Mouse (Mus musculus) heart, embryonic 13.5 days (tissue): ENCODE data around the gene Sparc. TPM values are rescaled to one million over a fixed set of nuclear protein-coding genes. Genes with fewer than 3 reads are reported as not detected.
A peak's percentile ranks its signal among the peaks of the same experiment; 100 is the strongest.

Experiments used
- ATAC-seq: fragments of 200-750 bp; cut with Nextera tagmentation; 2 replicates; pipeline ENCODE4 v1.8.0; 2017; ENCODE audit warnings: moderate TSS enrichment; ENCODE audit not compliant: insufficient number of reproducible peaks, low FRiP score, low TSS enrichment; ENCODE audit errors: extremely low read depth
- H3K27ac ChIP-seq: fragments of 300-500 bp; sonication (generic); replicated peaks from 2 replicates; pipeline ENCODE4 v1.5.1; 2015; ENCODE audit warnings: moderate library complexity, mild to moderate bottlenecking, inconsistent platforms
- H3K27me3 ChIP-seq: fragments of 300-500 bp; sonication (generic); replicated peaks from 2 replicates; pipeline ENCODE4 v1.6.1; 2015; ENCODE audit warnings: mild to moderate bottlenecking, inconsistent platforms
- H3K36me3 ChIP-seq: fragments of 300-500 bp; sonication (generic); 2 replicates; pipeline ENCODE4 v1.6.1; 2015; ENCODE audit warnings: mild to moderate bottlenecking, inconsistent platforms
- H3K4me1 ChIP-seq: fragments of 300-500 bp; sonication (generic); 2 replicates; pipeline ENCODE4 v1.6.1; 2015; ENCODE audit warnings: inconsistent platforms
- H3K4me2 ChIP-seq: fragments of 300-500 bp; sonication (generic); 2 replicates; pipeline ENCODE4 v1.6.1; 2015; ENCODE audit warnings: inconsistent platforms, mild to moderate bottlenecking, moderate library complexity
- H3K4me3 ChIP-seq: fragments of 300-500 bp; sonication (generic); 2 replicates; pipeline ENCODE4 v1.5.1; 2015; ENCODE audit warnings: moderate library complexity, mild to moderate bottlenecking, inconsistent platforms
- H3K9ac ChIP-seq: fragments of 300-500 bp; sonication (generic); 2 replicates; pipeline ENCODE4 v1.6.1; 2015; ENCODE audit warnings: inconsistent platforms, mild to moderate bottlenecking, moderate library complexity
- H3K9me3 ChIP-seq: fragments of 300-500 bp; sonication (generic); 2 replicates; pipeline ENCODE4 v1.6.1; 2016; ENCODE audit warnings: inconsistent platforms
- WGBS: fragments of 180-500 bp; shearing (Covaris S2); methylation state at CpG from one replicate; pipeline ENCODE4 v1.1.7; 2015; ENCODE audit warnings: mixed read lengths; 5-methylcytosine and 5-hydroxymethylcytosine counted together
- polyA plus RNA-seq: library from polyadenylated mRNA; unstranded; fragments of >200 nt; fragmentation: Nextera tagmentation; extraction: Ambion mirVana; gene quantifications from 2 replicates; pipeline ENCODE4 v1.2.1, GENCODE M21; 2015

The Sparc gene
- 1,654 and 1,741 TPM in 2 replicates for polyA plus RNA-seq

DNA sequence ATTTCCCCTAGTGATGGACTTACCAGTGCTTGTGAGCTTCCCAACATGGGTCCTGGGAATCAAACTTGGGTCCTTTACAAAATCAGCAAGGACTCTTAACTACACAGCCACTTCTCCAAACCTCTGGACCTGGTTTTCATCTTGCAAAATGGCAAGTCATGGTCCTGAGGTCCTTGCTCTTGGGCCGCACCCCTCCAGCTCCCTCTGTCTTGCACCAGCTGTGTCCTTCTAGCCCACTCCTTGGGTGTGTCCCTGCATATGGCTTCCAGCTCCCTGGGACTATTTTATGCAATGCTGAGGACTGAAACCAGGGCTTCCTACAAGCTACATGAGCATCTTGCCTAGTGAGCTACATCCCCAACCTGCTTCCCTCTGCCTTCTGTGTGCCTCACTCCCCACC, at the start of gene Sparc:
Gene Sparc, minus strand, starts transcription at position 206 of the 400 bp plus-strand sequence.
- H3K4me1 ChIP-seq: peaks cover 56% of the 10 kb centered on the region
- no peaks in the 10 kb centered on the region for H3K36me3 ChIP-seq
- H3K9me3 ChIP-seq: no peaks in the 10 kb centered on the region
- H3K4me3 ChIP-seq: no peak within 1 kb of the TSS
- peak within 1 kb of the TSS; percentile 87 for H3K27ac ChIP-seq
- no peak for ATAC-seq
- WGBS: 82% methylated on average over 1 of the region's 1 CpGs
- no peaks in the 10 kb centered on the region for H3K27me3 ChIP-seq
- no peak within 1 kb of the TSS for H3K4me2 ChIP-seq
- H3K9ac ChIP-seq: peak within 1 kb of the TSS; percentile 37; the same call in 1 of the 2 replicates

- 86% methylated on average over 7 of the region's 7 CpGs for WGBS
- no peak overlapping the region for H3K27ac ChIP-seq
- ATAC-seq: no peak
Observed at GRCm38 (mm10) chr11:55471467-55471866, 48.5 kb upstream of the Sparc start.

GRCm38 (mm10) chr11:55470761-55471160, 47.8 kb upstream of the Sparc start:
- Histone ChIP-seq H3K27ac (no peak overlapping the region; the same call in 1 of the 2 replicates), H3K9me3 (no peaks in the 10 kb centered on the region), H3K4me2 (peak overlapping the region; percentile 91), H3K36me3 (peaks cover 40% of the 10 kb centered on the region), H3K4me1 (peaks cover 45% of the 10 kb centered on the region), H3K4me3 (peak overlapping the region; percentile 84), H3K9ac (peak overlapping the region; percentile 97), H3K27me3 (no peaks in the 10 kb centered on the region)
- ATAC-seq: no peak
- WGBS: 31% methylated on average over 8 of the region's 8 CpGs

More at GRCm38 (mm10) chr11:55471467-55471866, 48.5 kb upstream of the Sparc start:
- peaks cover 48% of the 10 kb centered on the region for H3K4me1 ChIP-seq
- H3K9ac ChIP-seq: peak overlapping the region; percentile 97
- H3K4me2 ChIP-seq: peak overlapping the region; percentile 91
- peak overlapping the region; percentile 84 for H3K4me3 ChIP-seq
- no peaks in the 10 kb centered on the region for H3K9me3 ChIP-seq
- no peaks in the 10 kb centered on the region for H3K27me3 ChIP-seq
- peaks cover 43% of the 10 kb centered on the region for H3K36me3 ChIP-seq

- H3K36me3 ChIP-seq: peaks cover 37% of the 10 kb centered on the region
- H3K9me3 ChIP-seq: no peaks in the 10 kb centered on the region
- ATAC-seq: no peak
- H3K4me1 ChIP-seq: peaks cover 43% of the 10 kb centered on the region
- peak overlapping the region; percentile 97 for H3K9ac ChIP-seq
- no peaks in the 10 kb centered on the region for H3K27me3 ChIP-seq
- peak overlapping the region; percentile 90 for H3K27ac ChIP-seq
- WGBS: under 1% methylated on average over 45 of the region's 46 CpGs
- peak overlapping the region; percentile 84 for H3K4me3 ChIP-seq
- H3K4me2 ChIP-seq: peak overlapping the region; percentile 91
Observed at GRCm38 (mm10) chr11:55469923-55470691, 47.1 kb upstream of the Sparc start.

- H3K4me1 ChIP-seq: peaks cover 39% of the 10 kb centered on the region
- under 1% methylated on average over 57 of the region's 57 CpGs for WGBS
- peak within 1 kb of the TSS; percentile 95 for H3K27ac ChIP-seq
- H3K27me3 ChIP-seq: no peaks in the 10 kb centered on the region
- H3K36me3 ChIP-seq: peaks cover 28% of the 10 kb centered on the region
- peak; percentile 94 for ATAC-seq
- peak within 1 kb of the TSS; percentile 91 for H3K4me2 ChIP-seq
- H3K9ac ChIP-seq: peak within 1 kb of the TSS; percentile 97
- peak within 1 kb of the TSS; percentile 84 for H3K4me3 ChIP-seq
- H3K9me3 ChIP-seq: no peaks in the 10 kb centered on the region
Observed at GRCm38 (mm10) chr11:55469048-55469843, 46.3 kb upstream of the Sparc start, which contains the start of gene G3bp1. G3bp1 (plus strand) TSS chr11:55469685.

- peaks cover 22% of the 10 kb centered on the region for H3K36me3 ChIP-seq
- WGBS: 2% methylated on average over 17 of the region's 17 CpGs
- ATAC-seq: no peak
- peaks cover 33% of the 10 kb centered on the region for H3K4me1 ChIP-seq
- H3K4me2 ChIP-seq: peak overlapping the region; percentile 91
- H3K27ac ChIP-seq: peak overlapping the region; percentile 95
- H3K27me3 ChIP-seq: no peaks in the 10 kb centered on the region
- H3K9me3 ChIP-seq: no peaks in the 10 kb centered on the region
- peak overlapping the region; percentile 58 for H3K4me3 ChIP-seq
- peak overlapping the region; percentile 87 for H3K9ac ChIP-seq
Observed at GRCm38 (mm10) chr11:55468611-55469047, 45.6 kb upstream of the Sparc start.

DNA sequence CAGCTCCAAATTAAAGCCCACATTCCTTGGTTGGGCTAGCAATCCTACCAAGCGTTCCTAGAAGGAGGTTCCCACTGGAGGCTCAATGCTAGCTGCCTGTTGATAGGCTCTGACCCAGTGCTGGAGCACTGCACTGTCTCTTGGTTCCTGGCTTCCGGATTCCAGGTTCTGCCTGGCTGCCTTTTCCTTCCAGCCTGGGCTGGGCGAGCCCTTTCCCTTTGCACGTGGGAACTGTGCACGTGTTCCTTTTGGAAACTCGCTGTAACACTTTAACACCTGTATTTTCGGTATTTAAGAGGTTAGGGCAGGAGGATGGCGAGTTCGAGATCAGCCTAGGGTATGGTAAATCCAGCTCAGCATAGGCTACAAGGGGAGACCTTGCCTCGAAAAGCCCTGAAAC, 45.0 kb upstream of the Sparc start:
- Histone ChIP-seq H3K4me3 (peak overlapping the region; percentile 58), H3K4me2 (peak overlapping the region; percentile 91), H3K4me1 (peaks cover 26% of the 10 kb centered on the region), H3K27ac (peak overlapping the region; percentile 95), H3K36me3 (peaks cover 17% of the 10 kb centered on the region), H3K9me3 (no peaks in the 10 kb centered on the region), H3K27me3 (no peaks in the 10 kb centered on the region), H3K9ac (peak overlapping the region; percentile 87)
- WGBS: 75% methylated on average over 10 of the region's 10 CpGs
- ATAC-seq: no peak

DNA sequence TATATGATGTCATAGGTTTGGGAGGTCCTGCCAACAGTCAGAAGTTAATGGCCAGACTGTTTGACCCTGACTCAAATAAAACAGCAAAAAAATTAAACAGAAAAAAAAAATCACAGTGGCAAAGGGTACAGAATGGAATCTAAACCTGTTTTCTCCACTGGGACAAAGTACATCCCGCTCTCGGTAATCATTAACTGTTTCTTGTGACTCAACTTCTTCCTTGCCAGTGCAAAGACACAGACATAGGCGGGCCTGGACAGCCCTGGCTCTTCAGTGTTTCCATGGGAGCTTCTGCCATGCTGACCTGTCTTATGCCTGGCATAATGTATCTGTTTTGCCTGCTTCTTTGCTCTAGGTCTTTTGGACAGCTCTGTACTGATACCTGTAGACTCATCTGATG, 42.2 kb upstream of the Sparc start:
- H3K36me3 ChIP-seq: no peaks in the 10 kb centered on the region
- no peak overlapping the region for H3K9ac ChIP-seq
- H3K27ac ChIP-seq: no peak overlapping the region
- no peak overlapping the region for H3K4me2 ChIP-seq
- 81% methylated on average over 3 of the region's 3 CpGs for WGBS
- no peaks in the 10 kb centered on the region for H3K9me3 ChIP-seq
- H3K4me1 ChIP-seq: peaks cover 20% of the 10 kb centered on the region
- no peaks in the 10 kb centered on the region for H3K27me3 ChIP-seq
- no peak overlapping the region for H3K4me3 ChIP-seq
- no peak for ATAC-seq

- H3K9ac ChIP-seq: no peak overlapping the region
- WGBS: 78% methylated on average over 10 of the region's 10 CpGs
- H3K27ac ChIP-seq: no peak overlapping the region
- H3K4me2 ChIP-seq: no peak overlapping the region
- H3K4me3 ChIP-seq: no peak overlapping the region
- H3K9me3 ChIP-seq: no peaks in the 10 kb centered on the region
- peaks cover 25% of the 10 kb centered on the region for H3K4me1 ChIP-seq
- no peak for ATAC-seq
- H3K27me3 ChIP-seq: no peaks in the 10 kb centered on the region
- no peaks in the 10 kb centered on the region for H3K36me3 ChIP-seq
Observed at GRCm38 (mm10) chr11:55464707-55465106, 41.7 kb upstream of the Sparc start.

- no peak for ATAC-seq
- H3K36me3 ChIP-seq: peaks cover 6% of the 10 kb centered on the region
- no peaks in the 10 kb centered on the region for H3K9me3 ChIP-seq
- no peak overlapping the region for H3K9ac ChIP-seq
- no peak overlapping the region for H3K4me3 ChIP-seq
- WGBS: 97% methylated on average over 9 of the region's 9 CpGs
- no peaks in the 10 kb centered on the region for H3K27me3 ChIP-seq
- peaks cover 32% of the 10 kb centered on the region for H3K4me1 ChIP-seq
- H3K4me2 ChIP-seq: no peak overlapping the region
- no peak overlapping the region for H3K27ac ChIP-seq
Observed at GRCm38 (mm10) chr11:55462149-55462548, 39.2 kb upstream of the Sparc start.

- no peaks in the 10 kb centered on the region for H3K27me3 ChIP-seq
- H3K4me1 ChIP-seq: peaks cover 32% of the 10 kb centered on the region
- under 1% methylated on average over 36 of the region's 36 CpGs for WGBS
- ATAC-seq: peak; percentile 97
- H3K36me3 ChIP-seq: peaks cover 8% of the 10 kb centered on the region
- H3K4me3 ChIP-seq: peak within 1 kb of the TSS; percentile 90
- H3K9ac ChIP-seq: peak within 1 kb of the TSS; percentile 90
- peak within 1 kb of the TSS; percentile 86 for H3K27ac ChIP-seq
- peak within 1 kb of the TSS; percentile 86 for H3K4me2 ChIP-seq
- no peaks in the 10 kb centered on the region for H3K9me3 ChIP-seq
Observed at GRCm38 (mm10) chr11:55461019-55461645, 38.1 kb upstream of the Sparc start, which contains the start of gene Atox1. Atox1 (minus strand) TSS chr11:55461239.
